Mouse (Mus musculus) small intestine, adult 2 months (tissue): ENCODE measurements around the gene Mplkip. TPM values are rescaled to one million over a fixed set of nuclear protein-coding genes. Genes with fewer than 3 reads are reported as not detected.
A peak's percentile ranks its signal among the peaks of the same experiment; 100 is the strongest.

ENCODE experiments used
- H3K27ac ChIP-seq: fragments of 200-500 bp; 2 replicates; pipeline ENCODE4 v1.5.1; 2012; ENCODE audit warnings: low read depth, low read length, control low read depth, inconsistent platforms; ENCODE audit not compliant: insufficient read depth
- H3K27me3 ChIP-seq: fragments of 200-500 bp; 2 replicates; pipeline ENCODE4 v1.6.1; 2012; ENCODE audit warnings: mild to moderate bottlenecking, moderate library complexity, low read length, inconsistent platforms; ENCODE audit not compliant: control insufficient read depth, insufficient read depth
- H3K36me3 ChIP-seq: fragments of 200-500 bp; 2 replicates; pipeline ENCODE4 v1.6.1; 2012; ENCODE audit warnings: mild to moderate bottlenecking, low read length, control low read depth, inconsistent platforms; ENCODE audit not compliant: control insufficient read depth, insufficient read depth
- H3K4me1 ChIP-seq: fragments of 200-500 bp; 2 replicates; pipeline ENCODE4 v1.6.1; 2012; ENCODE audit warnings: low read length, inconsistent platforms, mixed read lengths; ENCODE audit not compliant: control insufficient read depth, insufficient read depth, insufficient read length
- H3K4me3 ChIP-seq: fragments of 200-500 bp; 2 replicates; pipeline ENCODE4 v1.5.1; 2012; ENCODE audit warnings: low read depth, mild to moderate bottlenecking, control low read depth, inconsistent platforms, low read length, moderate library complexity
- CTCF ChIP-seq: fragments of 200-500 bp; IDR thresholded peaks from 2 replicates; pipeline ENCODE4 v1.5.1; 2012; ENCODE audit warnings: low read depth, mild to moderate bottlenecking, control low read depth, inconsistent platforms, low read length, moderate library complexity, mixed read lengths; ENCODE audit not compliant: insufficient replicate concordance, insufficient read length; ENCODE audit errors: extremely low read depth
- POLR2A ChIP-seq: fragments of 200-500 bp; IDR thresholded peaks from 2 replicates; pipeline ENCODE4 v1.6.1; 2012; ENCODE audit warnings: low read depth, mild to moderate bottlenecking, control low read depth, inconsistent platforms, low read length, moderate library complexity
- WGBS: fragments of 180-500 bp; shearing (Covaris S2); methylation state at CpG from one replicate; pipeline ENCODE4 v1.1.7; 2018; 5-methylcytosine and 5-hydroxymethylcytosine counted together
- polyA plus RNA-seq: library from polyadenylated mRNA; depleted of rRNA; stranded (reverse); fragments of >200 nt; gene quantifications from 2 replicates; pipeline ENCODE4 v1.2.3, GENCODE M21; 2012; rRNA removed

The Mplkip gene
- polyA plus RNA-seq: 7.1 and 13.7 TPM in 2 replicates

- Histone ChIP-seq H3K4me1 (no peaks in the 10 kb centered on the region; the same call in 1 of the 2 replicates), H3K36me3 (0 out of 2 replicates have a peak, but pooled peaks cover 1% of the 10 kb centered on the region), H3K4me3 (peak within 1 kb of the TSS; percentile 100), H3K27ac (peak within 1 kb of the TSS; percentile 98), H3K27me3 (no peaks in the 10 kb centered on the region)
- TF ChIP-seq CTCF (no peak), POLR2A (peak; percentile 92)
- WGBS: 1% methylated on average over 66 of the region's 66 CpGs
These were observed at the start of gene Mplkip, which contains the start of gene Sugct for GRCm38 (mm10) chr13:17694911-17695699. Gene Mplkip (plus strand): TSS chr13:17695192. Gene Sugct (minus strand): TSS chr13:17695553.

DNA sequence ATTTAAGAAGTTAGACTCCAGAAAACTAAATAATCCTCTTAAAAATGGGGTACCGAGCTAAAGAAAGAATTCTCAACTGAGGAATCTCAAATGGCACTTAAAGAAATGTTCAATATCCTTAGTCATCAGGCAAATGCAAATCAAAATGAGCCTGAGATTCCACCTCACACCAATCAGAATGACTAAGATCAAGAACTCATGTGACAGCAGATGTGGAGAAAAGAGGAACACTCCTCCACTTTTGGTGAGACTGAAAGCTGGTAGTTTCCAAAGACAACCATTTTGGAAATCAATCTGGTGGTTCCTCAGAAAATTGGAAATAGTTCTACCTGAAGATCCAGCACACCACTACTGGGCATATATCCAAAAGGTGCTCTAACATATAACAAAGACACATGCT lies 27.6 kb upstream of the Mplkip start:
- TF ChIP-seq POLR2A (no peak), CTCF (no peak)
- H3K4me3 ChIP-seq: no peak overlapping the region
- H3K4me1 ChIP-seq: no peaks in the 10 kb centered on the region
- WGBS: 71% methylated on average over 1 of the region's 1 CpGs
- no peak overlapping the region for H3K27ac ChIP-seq
- no peaks in the 10 kb centered on the region for H3K36me3 ChIP-seq
- H3K27me3 ChIP-seq: no peaks in the 10 kb centered on the region

DNA sequence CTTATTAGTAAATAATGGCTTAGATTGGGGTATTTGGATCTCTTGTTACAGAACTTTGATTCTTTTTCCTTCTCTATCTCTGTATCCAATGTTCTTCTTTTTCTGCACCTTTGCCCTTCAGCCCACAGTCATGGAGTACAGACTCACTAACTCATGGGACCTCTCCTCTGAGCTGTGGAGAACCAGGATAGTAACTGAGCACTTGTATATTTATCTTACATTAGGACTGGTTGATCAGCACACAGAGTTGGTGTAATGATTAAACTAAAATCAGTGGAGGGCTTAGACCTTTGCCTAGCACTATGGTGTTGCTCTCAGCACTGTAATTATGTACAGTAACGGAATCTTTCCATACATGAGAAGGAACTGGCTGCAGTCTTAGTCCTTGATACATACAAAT lies 23.9 kb upstream of the Mplkip start:
- H3K27ac ChIP-seq: no peak overlapping the region
- H3K27me3 ChIP-seq: no peaks in the 10 kb centered on the region
- H3K4me3 ChIP-seq: no peak overlapping the region
- 42% methylated on average over 1 of the region's 1 CpGs for WGBS
- no peaks in the 10 kb centered on the region for H3K4me1 ChIP-seq
- no peaks in the 10 kb centered on the region for H3K36me3 ChIP-seq
- no peak for TF ChIP-seq CTCF
- no peak for TF ChIP-seq POLR2A

DNA sequence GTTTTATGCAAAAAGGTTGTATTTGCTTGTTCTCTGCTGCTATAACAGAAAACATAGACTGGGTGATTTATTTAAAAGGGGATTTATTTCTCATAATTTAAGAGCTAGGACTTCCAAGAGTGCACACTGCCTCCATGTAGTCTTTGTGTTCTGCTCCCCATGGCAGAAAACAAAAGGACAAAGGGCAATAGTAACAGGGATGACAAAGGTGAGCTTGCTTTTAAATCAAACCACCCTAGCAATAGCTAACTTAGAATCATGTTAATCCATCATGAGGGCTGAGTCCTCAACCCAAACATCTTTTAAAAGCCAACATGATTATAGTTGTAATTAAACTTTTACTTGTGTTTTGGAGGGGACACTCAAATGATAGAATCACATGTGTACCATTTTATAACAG lies 5.5 kb upstream of the Mplkip start:
- H3K4me3 ChIP-seq: no peak overlapping the region
- H3K27me3 ChIP-seq: no peaks in the 10 kb centered on the region
- TF ChIP-seq CTCF (no peak), POLR2A (no peak)
- no peak overlapping the region for H3K27ac ChIP-seq
- H3K36me3 ChIP-seq: no peaks in the 10 kb centered on the region
- H3K4me1 ChIP-seq: no peaks in the 10 kb centered on the region

GRCm38 (mm10) chr13:17690686-17691085 lies 4.3 kb upstream of the Mplkip start:
- TF ChIP-seq CTCF (no peak), POLR2A (no peak)
- H3K27ac ChIP-seq: no peak overlapping the region

DNA sequence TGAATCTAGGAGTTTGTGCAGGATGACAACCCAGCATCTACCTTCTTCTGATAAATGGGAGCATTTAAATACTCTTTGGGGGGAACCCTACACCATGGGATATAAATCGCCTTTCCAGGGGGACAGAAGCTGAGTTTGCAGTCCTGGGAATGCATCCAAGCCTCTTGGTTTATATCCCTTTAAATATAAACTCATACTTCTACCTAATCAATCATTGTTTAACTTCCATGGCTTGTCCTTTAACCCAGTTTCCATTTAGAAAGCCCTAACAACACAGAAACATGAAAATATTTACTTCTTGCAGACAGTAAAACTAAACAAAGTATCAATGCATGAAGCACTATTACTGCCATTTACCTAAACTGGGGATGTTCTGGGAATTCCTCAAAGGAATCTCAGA lies 3.6 kb upstream of the Mplkip start:
- 38% methylated on average over 1 of the region's 1 CpGs for WGBS
- Histone ChIP-seq H3K4me3 (no peak overlapping the region), H3K27ac (no peak overlapping the region), H3K4me1 (no peaks in the 10 kb centered on the region), H3K36me3 (no peaks in the 10 kb centered on the region), H3K27me3 (no peaks in the 10 kb centered on the region)
- no peak for TF ChIP-seq CTCF
- TF ChIP-seq POLR2A: no peak

More at GRCm38 (mm10) chr13:17690686-17691085, 4.3 kb upstream of the Mplkip start:
- Histone ChIP-seq H3K36me3 (no peaks in the 10 kb centered on the region), H3K4me1 (no peaks in the 10 kb centered on the region), H3K4me3 (no peak overlapping the region), H3K27me3 (no peaks in the 10 kb centered on the region)

DNA sequence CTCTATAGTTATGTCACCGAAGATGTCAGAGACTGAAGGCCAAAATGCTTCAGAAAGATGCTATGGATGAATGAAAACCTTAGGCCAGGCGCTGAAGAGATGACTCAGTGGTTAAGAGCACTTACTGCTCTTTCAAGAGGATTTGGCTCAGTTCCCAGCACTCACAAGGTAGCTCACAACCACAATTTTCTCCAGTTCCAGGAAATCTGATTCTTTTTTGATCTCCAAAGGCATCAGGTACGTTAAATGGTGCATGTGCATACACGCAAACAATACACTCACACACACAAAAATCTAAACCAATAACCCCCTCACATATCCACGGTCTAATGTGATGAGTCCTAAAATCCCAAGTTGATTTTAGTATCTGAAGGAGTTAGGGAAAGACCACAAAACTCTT lies 1.2 kb upstream of the Mplkip start:
- H3K27me3 ChIP-seq: no peaks in the 10 kb centered on the region
- TF ChIP-seq CTCF (no peak), POLR2A (no peak)
- 0 out of 2 replicates have a peak, but pooled peaks cover 1% of the 10 kb centered on the region for H3K36me3 ChIP-seq
- 44% methylated on average over 5 of the region's 5 CpGs for WGBS
- no peak overlapping the region for H3K4me3 ChIP-seq
- H3K27ac ChIP-seq: no peak overlapping the region
- H3K4me1 ChIP-seq: no peaks in the 10 kb centered on the region; the same call in 1 of the 2 replicates
